Mouse (Mus musculus) regulatory T cell (primary cell): ENCODE data around the gene Ahcyl2.

Experiments
- in situ Hi-C: fragments of 300-600 bp; cut with MboI, MseI; formaldehyde crosslinking; loops from one replicate; pipeline ENCODE4 v1.15.1; 2025; ENCODE audit warnings: high pct_unique_total_duplicates

Gene Ahcyl2

GRCm38 (mm10) chr6:29903343-29903914, 135.6 kb downstream of the Ahcyl2 start:
- in situ Hi-C loops = no loop called here

GRCm38 (mm10) chr6:29904281-29904680, 136.5 kb downstream of the Ahcyl2 start:
- in situ Hi-C loops = no loop called here

DNA sequence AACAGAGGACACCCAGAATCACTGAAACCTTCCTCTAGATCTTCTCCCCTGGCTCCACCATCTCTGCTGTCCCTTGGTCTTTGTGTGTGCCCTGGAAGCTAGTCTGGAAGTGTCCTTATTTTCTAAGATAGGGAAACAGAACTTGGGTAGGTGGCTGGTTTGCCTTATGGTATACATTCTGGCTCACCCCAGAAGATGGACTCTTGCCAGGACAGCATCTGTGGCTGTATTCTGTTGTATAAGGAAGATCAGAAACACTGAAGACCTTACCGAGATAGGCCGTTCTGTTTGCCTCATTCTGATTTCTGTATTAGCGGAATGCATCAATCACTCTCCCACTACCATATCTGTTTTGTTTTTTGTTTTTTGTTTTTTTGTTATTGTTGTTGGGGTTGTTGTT, 142.8 kb downstream of the Ahcyl2 start:
- in situ Hi-C loops = no loop called here

DNA sequence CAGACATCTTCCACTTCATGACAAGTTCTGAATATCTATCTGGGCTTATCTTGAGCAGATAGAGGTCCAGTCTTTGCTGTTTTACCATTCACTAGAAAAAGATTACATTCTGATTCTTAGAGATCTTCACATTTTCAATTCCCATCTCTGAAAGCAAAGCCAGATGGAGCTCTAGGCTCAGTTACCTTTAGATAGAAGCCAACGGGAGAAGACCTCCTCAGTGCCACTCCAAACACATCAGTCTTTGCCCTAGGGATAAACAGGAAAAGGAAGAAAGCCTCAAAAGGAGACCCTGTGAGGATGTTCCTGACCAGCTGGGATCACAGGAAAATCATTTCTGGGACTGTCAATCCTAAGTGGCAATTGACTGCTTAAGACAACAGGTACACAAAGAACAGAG, 145.9 kb downstream of the Ahcyl2 start:
- in situ Hi-C loops = no loop called here

- in situ Hi-C loops = no loop called here
These were observed 146.3 kb downstream of the Ahcyl2 start for GRCm38 (mm10) chr6:29914136-29914535.

DNA sequence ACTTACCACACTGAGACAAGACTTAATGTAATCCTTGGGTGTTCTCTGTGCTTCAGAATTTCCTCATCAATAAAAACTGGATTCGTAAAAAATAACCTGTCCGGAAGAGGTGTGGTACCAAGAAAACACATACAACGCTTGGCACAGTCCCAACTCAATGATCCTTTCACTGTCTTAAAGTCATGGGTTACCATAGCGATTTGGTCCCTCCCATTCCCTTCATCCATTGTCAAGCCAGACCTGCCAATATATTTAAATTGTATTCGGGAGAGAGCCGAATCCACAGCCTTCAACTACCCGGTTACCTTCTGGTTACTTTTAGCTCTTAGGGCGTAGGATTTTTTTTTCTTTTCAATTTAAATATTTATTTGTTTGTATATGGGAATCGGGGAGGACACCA, 148.0 kb downstream of the Ahcyl2 start:
- in situ Hi-C loops = no loop called here

GRCm38 (mm10) chr6:29916530-29917382, 148.9 kb downstream of the Ahcyl2 start, which contains the start of gene Strip2:
Gene Strip2, plus strand, starts transcription at chr6:29917012.
- in situ Hi-C loops = no loop called here

DNA sequence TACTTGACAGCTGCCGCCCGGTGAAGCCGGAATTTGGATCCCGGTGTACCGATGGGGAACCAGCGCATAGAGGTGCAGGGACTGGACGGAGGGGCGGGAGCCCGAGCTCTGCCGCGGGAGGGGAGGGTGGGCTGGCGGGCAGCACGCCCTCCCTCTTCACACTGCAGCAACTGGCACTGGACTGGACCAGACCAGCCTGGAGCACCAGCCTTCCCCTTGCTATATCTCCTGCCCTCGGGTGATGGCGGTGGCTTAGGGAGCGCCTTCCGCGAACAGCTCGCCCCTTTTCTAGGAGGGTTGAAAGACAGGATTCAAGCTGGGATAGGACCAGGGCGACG, 149.5 kb downstream of the Ahcyl2 start:
- in situ Hi-C loops = no loop called here

DNA sequence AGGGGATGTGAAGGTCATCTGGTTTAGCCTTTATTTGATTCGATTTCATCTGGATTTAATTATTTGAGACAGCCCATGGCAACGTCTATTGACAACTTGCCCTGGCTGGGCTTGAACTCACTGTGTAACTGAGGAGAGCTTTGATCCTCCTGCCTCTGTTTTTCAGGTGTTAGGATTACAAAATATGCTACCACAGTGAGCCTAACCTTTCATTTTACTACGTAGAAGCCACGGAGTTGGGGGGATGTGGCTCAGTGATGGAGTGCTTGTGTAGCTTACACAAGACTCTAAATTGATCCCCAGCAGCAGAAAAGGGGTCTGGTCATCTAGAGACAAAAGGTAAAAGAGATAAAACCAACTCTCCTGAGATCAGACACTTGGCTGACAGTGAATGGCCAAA, 150.1 kb downstream of the Ahcyl2 start:
- in situ Hi-C loops = no loop called here

- in situ Hi-C loops = loop anchor here (10.0 kb wide), 1 partner anchor 771 kb away; the partner anchor contains the start of gene Cep41
These were observed 155.7 kb downstream of the Ahcyl2 start for GRCm38 (mm10) chr6:29923501-29923900.

DNA sequence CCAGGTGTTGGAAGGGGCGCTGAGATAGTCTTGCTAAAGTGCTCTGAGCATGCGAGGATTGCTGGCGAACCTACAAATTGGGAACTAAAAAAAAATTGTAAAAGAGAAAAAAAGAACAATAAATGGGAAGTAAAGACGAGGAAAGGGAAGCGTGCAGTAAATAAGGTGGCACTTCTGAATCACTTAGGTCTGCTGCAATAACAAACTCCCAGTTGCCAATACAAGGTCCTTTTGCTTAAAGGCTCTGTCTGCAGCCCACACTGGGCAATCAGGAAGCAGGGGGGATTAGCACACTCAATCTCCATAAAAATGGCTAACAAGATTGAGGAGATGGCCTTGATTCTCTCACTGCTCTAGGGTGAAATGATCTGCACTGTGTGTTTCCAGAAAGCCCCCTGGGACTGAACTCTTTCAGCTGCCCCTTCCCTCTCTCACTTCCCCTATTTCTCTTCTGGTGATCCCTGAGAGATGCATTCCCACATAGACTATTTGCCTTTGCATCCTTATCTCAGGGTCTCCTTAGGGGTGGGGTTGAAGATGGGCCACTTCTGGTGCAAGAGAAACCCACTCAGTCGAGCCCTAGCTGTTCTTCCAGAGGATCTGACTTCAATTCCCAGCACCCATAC, 157.9 kb downstream of the Ahcyl2 start:
- in situ Hi-C loops = loop anchor here (10.0 kb wide), 1 partner anchor 769 kb away; the partner anchor contains the start of gene Cep41

DNA sequence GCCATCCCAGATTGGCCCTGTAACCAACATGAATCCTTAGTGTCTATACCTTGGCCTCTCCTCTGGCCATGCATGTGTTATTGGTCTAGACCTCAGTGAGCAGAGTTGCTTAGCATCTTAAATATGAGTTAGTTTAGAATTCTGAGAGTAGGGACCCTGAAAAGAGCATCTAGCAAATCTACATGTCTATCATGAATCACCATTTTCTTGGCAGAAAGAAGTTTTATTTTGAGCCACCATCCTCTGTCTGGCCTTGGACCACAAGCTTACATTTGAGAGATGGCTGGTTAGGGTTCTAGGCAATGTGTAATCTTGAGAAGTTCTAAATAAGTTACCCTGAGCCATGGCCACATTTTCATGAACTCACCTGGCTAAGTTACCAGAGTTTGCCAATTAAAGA, 162.3 kb downstream of the Ahcyl2 start:
- in situ Hi-C loops = no loop called here

DNA sequence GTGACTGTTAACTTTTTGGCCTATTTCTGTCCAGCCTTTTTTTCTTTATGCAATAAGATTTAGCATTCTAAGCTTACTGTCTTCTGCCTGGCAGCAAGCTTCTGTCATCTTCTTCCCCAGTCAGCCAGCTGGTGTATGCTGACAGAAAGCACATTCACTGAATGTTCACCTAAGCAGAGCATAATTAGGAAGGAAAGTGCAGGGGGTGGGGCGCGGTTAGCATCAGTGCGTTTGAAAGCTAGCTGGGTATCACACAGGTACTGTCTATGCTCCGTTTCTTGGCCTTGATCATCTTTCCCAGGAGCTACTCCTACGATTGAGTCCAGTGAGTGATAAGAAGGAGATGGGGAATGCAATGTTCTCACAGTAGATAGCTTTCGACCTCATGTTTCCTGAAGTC, 162.9 kb downstream of the Ahcyl2 start:
- in situ Hi-C loops = no loop called here

GRCm38 (mm10) chr6:29931181-29931580, 163.4 kb downstream of the Ahcyl2 start:
- in situ Hi-C loops = no loop called here

DNA sequence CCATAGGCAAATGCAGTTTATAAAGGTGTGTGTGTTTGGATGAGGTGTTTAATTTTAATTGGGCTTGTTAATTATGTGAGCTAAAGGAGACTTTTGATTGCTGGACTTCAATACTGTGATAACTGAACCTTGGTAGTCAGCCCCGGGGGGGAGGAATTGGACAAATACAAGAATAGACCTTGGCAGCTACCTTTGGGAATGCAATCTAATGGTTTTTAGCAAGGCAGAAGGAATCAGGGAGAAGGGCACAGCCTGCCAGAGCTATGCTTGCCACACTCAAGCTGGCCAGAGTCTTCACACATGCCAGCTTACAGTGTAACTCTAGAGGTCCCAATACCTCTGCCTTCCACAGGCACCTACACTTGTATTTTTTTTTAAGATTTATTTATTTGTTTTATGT, 167.9 kb downstream of the Ahcyl2 start:
- in situ Hi-C loops = no loop called here

DNA sequence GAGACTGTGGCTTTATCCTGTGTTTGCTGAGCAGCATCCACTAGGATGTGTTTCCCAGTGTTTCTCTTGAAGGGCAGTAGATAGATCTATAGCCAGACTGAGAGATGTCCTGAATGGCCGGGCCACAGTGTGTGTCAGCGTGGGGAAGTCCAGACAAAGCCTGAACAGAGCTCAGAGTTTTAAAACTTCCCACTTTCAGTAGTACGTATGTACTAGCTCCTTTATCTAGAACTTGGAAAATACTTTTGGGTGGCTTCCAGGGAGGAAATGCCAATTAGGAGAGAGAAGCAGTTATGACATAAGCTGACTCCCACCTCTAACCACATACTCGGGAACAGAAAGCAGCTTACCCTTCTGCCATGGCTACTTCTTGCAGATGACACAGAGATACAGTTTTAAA, 172.6 kb downstream of the Ahcyl2 start:
- in situ Hi-C loops = no loop called here

DNA sequence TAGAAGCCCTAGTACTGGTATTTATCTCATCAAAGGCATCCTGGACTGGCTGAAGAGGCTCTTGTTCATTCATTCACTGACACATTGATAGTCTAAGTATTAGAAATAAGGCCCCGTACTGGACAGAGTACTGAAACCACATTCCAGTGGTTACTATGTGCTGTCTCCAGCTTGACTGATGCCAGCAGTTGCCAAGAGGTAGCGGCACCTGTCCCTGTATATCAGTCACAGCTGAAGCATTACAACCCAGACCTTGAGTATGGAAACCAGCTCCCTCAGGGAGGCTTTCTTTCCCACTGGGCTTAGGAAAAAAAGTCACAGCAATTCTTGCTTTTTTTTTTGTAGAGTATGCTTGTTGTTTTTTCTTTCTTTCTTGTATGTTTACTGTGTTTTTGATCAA, 173.2 kb downstream of the Ahcyl2 start:
- in situ Hi-C loops = no loop called here

- in situ Hi-C loops = no loop called here
These were observed 176.7 kb downstream of the Ahcyl2 start for GRCm38 (mm10) chr6:29944465-29944864.

DNA sequence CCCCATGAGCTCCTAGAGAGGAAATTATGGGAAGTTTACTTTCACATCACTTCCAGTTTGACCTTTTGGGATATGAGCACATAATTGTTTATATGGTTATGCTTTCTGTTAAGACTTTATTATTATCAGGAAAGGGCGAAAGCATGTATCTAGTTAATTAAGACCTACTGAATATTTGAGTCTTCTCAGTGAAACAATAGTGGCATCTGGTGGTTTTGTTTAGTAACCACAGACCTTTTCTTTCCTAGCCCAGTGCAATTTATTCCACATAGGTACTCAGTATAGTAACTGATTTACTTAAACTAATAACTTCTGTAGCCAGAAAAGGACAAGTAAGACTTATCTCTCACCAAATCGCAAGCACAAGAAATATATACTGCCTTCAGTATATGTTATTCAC, 178.8 kb downstream of the Ahcyl2 start:
- in situ Hi-C loops = no loop called here

- in situ Hi-C loops = no loop called here
These were observed 180.0 kb downstream of the Ahcyl2 start for GRCm38 (mm10) chr6:29947823-29948222.

GRCm38 (mm10) chr6:29956749-29957148, 188.9 kb downstream of the Ahcyl2 start:
- in situ Hi-C loops = no loop called here

GRCm38 (mm10) chr6:29958669-29959068, 190.9 kb downstream of the Ahcyl2 start:
- in situ Hi-C loops = no loop called here

- in situ Hi-C loops = no loop called here
These were observed 193.3 kb downstream of the Ahcyl2 start for GRCm38 (mm10) chr6:29961081-29961480.
